Mouse (Mus musculus) erythroblast, embryonic 14.5 days (primary cell): ENCODE data around the gene Gm29666. TPM values are rescaled to one million over a fixed set of nuclear protein-coding genes. Genes with fewer than 3 reads are reported as not detected.
"Not testable (repeated sequence)": the region's sequence is repeated elsewhere in the genome, so short reads cannot be mapped to it uniquely, and the experiment has no call there.

Experiments
- H3K27me3 ChIP-seq: 2 replicates; pipeline ENCODE4 v1.6.1; 2012; ENCODE audit warnings: inconsistent platforms; ENCODE audit not compliant: control insufficient read depth
- H3K36me3 ChIP-seq: 2 replicates; pipeline ENCODE4 v1.6.1; 2012; ENCODE audit warnings: mild to moderate bottlenecking, inconsistent platforms; ENCODE audit not compliant: control insufficient read depth
- H3K4me1 ChIP-seq: 2 replicates; pipeline ENCODE4 v1.6.1; 2012; ENCODE audit warnings: inconsistent platforms; ENCODE audit not compliant: control insufficient read depth
- H3K4me3 ChIP-seq: replicated peaks from 2 replicates; pipeline ENCODE3; 2012; ENCODE audit warnings: moderate library complexity, mild to moderate bottlenecking, inconsistent platforms
- H3K9me3 ChIP-seq: 2 replicates; pipeline ENCODE4 v1.6.1; 2012; ENCODE audit warnings: low read length, inconsistent platforms, mixed read lengths; ENCODE audit not compliant: control insufficient read depth
- GATA1 ChIP-seq: IDR thresholded peaks from 2 replicates; pipeline ENCODE4 v1.6.1; 2012; ENCODE audit warnings: low read length, inconsistent platforms, mixed read lengths
- TAL1 ChIP-seq: IDR thresholded peaks from 3 replicates; pipeline ENCODE4 v1.6.1; 2012; ENCODE audit warnings: low read length, inconsistent platforms, mixed read lengths
- polyA plus RNA-seq: library from polyadenylated mRNA; stranded (reverse); fragments of >175 nt; gene quantifications from 2 replicates; pipeline ENCODE4 v1.2.3, GENCODE M21; 2012

The Gm29666 gene
- polyA plus RNA-seq, 1 experiment: 0.01 TPM

DNA sequence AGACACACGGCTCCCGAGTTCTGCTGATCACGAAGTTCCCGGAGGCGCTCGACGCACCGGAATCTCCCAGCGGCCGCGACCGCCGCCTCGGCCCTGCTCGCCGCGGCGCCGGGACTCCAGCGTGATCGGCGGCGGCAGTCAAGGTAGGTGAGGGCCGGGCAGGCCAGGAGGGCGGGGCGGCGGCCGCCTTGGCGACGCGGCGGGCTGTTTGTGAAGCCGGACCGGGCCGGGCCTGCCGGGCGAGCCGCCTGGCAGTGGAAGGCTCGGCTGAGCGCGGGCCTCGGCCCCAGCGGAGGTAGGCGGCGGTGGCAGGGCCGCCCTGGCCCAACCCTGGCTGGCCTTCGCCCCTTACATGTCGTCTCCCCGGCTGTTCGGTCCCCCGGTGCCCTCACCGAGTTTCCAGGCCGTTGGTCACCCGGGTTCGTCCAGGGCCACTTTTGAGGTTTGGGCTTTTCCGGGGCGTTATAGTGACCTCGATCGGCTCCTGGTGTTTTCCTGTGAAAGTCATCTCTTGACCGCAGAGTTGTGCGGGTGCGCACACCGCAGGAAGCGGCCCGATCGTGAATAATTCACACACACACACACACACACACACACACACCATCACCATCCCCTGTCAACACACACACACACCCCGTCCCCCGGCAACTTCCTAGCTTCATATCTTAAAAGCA is 3.8 kb upstream of the Gm29666 start:
- Histone ChIP-seq H3K4me3 (peak overlapping the region; percentile 100), H3K36me3 (peaks cover 51% of the 10 kb centered on the region), H3K9me3 (no peaks in the 10 kb centered on the region), H3K4me1 (peaks cover 37% of the 10 kb centered on the region), H3K27me3 (no peaks in the 10 kb centered on the region)
- TF ChIP-seq GATA1: no peak
- no peak for TF ChIP-seq TAL1

DNA sequence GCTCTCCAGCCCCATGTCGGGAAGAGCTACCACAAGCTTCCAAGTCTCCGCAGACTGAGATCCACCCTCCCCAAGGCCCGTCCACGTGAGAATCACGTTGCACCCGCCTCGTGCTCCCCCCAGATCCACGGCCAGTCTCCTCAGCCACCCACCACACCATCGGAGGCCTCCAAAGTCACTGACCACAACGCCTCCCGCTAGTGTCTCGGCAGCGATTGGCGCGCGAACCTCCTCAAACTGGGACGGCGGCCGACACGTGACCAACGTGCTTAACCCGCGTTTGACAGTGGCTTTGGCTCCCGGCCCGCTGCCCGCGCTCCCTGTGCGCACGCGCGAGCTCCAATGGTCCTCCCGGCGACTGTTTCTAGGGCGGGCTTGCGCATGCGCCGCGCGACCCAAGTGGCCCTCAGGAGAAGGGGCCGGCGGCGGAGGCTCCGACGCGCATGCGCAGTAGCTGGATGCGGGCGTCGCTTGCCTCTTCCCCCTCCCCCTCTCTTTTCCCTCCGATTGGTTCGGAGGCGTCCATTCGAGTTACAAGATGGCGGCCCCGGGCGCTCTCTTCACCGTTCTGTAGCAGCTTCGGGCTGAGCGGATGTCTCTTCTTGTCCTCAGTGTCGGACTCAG is 3.2 kb upstream of the Gm29666 start, which contains the start of gene Nup50:
Gene Nup50 (plus strand): TSS at position 528 of the 624 bp plus-strand sequence.
- no peak for TF ChIP-seq GATA1
- no peak for TF ChIP-seq TAL1
- peaks cover 37% of the 10 kb centered on the region for H3K4me1 ChIP-seq
- H3K4me3 ChIP-seq: peak within 1 kb of the TSS; percentile 100

DNA sequence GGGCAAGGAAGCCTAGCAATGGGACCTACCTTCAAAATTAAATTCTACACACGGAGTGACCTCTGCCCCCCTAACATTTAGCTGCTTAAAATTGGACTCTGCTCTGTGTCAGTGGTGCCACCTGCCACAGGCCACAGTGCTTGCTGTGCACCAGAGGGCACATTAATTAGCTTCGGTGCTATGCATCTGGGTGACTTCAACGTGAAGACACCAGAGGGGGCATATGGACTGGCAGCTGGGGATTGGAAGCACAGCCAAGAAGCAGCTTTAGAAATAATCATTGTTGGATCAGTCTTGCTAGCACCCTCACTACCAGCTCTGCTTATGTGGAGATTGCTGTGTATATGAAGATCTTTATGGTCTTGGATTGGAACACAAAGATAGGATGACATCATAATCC is 6.6 kb downstream of the Gm29666 start:
- Histone ChIP-seq H3K9me3 (peaks cover 12% of the 10 kb centered on the region), H3K36me3 (peaks cover 47% of the 10 kb centered on the region), H3K4me3 (no peak overlapping the region), H3K27me3 (no peaks in the 10 kb centered on the region), H3K4me1 (no peaks in the 10 kb centered on the region; the same call in 1 of the 2 replicates)
- TF ChIP-seq TAL1 (no peak), GATA1 (no peak)

More for the DNA sequence above, 3.2 kb upstream of the Gm29666 start, which contains the start of gene Nup50:
- Histone ChIP-seq H3K27me3 (no peaks in the 10 kb centered on the region), H3K9me3 (no peaks in the 10 kb centered on the region), H3K36me3 (peaks cover 50% of the 10 kb centered on the region)

- Histone ChIP-seq H3K27me3 (no peaks in the 10 kb centered on the region; the same call in none of the 2 replicates), H3K36me3 (no peaks in the 10 kb centered on the region), H3K4me3 (no peak overlapping the region), H3K4me1 (peaks cover 4% of the 10 kb centered on the region), H3K9me3 (no peaks in the 10 kb centered on the region)
- TF ChIP-seq TAL1 (no peak), GATA1 (no peak)
These were observed 15.9 kb downstream of the Gm29666 start for GRCm38 (mm10) chr15:84903843-84904385.

DNA sequence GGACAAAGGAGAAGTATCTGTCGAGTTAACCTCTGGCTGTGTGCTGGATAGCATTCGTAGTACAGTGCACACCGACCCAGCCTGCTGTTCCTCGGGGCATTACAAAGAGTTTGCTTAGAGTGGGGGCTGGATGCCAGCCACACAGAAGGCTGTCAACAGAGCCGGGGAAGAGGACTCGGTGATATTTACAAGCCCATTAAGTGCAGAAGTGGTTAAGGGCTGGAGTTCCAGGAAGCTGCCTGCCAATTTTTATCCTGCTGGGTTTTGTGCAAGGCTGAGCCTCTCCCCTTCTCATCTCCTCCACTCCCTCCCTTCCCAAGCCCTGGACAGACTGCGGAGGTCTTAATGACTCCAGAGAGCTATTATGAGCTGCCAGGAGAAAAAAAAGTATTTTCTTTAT is 21.8 kb downstream of the Gm29666 start:
- TF ChIP-seq TAL1 (no peak), GATA1 (no peak)
- no peaks in the 10 kb centered on the region for H3K4me1 ChIP-seq
- peaks cover 10% of the 10 kb centered on the region for H3K9me3 ChIP-seq
- no peaks in the 10 kb centered on the region for H3K27me3 ChIP-seq
- H3K4me3 ChIP-seq: no peak overlapping the region
- no peaks in the 10 kb centered on the region for H3K36me3 ChIP-seq

DNA sequence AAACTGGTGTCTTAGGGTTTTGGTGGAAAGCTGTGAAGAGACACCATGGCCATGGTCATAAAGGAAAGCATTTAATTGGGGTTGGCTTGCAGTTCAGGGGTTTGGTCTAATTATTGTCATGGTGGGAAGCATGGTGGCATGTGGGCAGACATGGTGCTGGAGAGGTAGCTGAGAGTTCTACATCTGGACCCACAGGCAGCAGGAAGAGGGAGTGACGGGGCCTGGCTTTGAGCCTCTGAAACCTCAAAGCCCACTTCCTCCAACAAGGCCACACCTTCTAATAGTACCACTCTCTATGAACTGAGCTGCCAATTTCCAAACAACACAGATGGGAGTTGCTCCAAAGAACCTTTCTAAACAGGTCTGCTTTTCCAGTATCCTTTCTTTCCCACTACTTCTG is 23.2 kb downstream of the Gm29666 start:
- TF ChIP-seq TAL1: no peak
- no peak for TF ChIP-seq GATA1
- H3K27me3 ChIP-seq: no peaks in the 10 kb centered on the region

DNA sequence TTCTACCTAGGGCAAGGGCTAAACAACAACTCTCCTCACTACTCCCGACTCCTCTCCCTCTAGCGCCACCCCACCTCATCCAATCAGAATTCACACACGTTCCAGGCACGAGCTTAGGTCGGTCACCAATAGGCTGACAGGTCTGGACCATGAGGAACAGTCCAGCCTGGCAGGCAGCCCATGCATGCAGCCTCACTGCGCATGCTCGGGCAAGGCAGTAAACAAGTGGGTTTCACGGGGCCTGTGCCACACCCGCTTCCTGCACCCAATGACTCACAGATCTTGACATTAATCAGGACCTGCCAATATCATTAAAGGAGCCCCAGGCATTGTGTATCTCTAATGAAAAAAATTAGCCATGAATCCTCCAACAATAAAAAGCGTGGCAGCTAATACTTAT is 23.6 kb downstream of the Gm29666 start:
- not testable (repeated sequence) for H3K27me3 ChIP-seq, H3K4me3 ChIP-seq, H3K4me1 ChIP-seq, H3K36me3 ChIP-seq
- H3K9me3 ChIP-seq: peaks cover 10% of the 10 kb centered on the region

More for the DNA sequence above, 23.2 kb downstream of the Gm29666 start:
- peaks cover 10% of the 10 kb centered on the region for H3K9me3 ChIP-seq
- H3K4me1 ChIP-seq: no peaks in the 10 kb centered on the region
- no peaks in the 10 kb centered on the region for H3K36me3 ChIP-seq
- H3K4me3 ChIP-seq: no peak overlapping the region

DNA sequence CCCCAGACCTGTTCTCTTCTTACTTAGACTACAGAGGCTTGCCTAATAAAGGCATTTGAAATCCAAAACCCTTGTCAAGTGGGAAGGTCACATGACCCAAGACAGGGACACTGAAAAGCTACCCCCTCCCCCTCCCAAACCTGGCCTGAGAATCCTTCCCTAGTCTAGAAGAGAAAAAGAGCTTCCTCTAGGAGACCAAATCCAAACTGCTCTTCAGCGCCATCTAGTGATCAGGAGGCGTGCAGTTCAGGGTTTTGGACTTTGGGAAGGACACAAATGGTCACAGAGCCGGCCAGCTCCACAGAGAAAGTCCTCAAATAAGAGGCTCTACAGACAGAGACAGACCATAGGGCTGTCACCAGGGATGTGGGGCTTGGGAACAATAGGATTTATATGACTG is 28.2 kb downstream of the Gm29666 start:
- Histone ChIP-seq H3K27me3 (no peaks in the 10 kb centered on the region), H3K4me1 (no peaks in the 10 kb centered on the region), H3K36me3 (no peaks in the 10 kb centered on the region), H3K4me3 (no peak overlapping the region), H3K9me3 (peaks cover 10% of the 10 kb centered on the region)
- TF ChIP-seq TAL1 (no peak), GATA1 (no peak)

DNA sequence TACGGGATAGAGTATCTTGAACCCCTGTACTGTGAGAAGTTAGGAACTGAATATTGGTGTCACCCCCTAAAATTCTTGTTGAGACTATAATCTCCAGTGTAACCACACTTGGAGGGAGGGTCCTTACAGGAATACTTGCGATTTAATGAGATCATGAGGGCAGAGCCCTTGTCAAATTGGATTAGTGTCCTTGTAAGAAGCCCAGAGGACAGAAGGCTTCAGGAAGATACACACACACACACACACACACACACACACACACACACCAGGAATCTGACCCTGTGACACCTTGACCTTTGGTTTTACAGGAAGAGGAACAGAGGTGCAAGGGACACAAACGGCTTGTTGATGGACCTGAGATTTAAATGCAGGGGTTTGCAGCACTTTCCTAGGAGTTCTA is 28.6 kb downstream of the Gm29666 start:
- Histone ChIP-seq H3K9me3 (peaks cover 10% of the 10 kb centered on the region), H3K27me3 (no peaks in the 10 kb centered on the region), H3K4me3 (no peak overlapping the region), H3K36me3 (no peaks in the 10 kb centered on the region), H3K4me1 (no peaks in the 10 kb centered on the region)
- TF ChIP-seq TAL1: no peak
- no peak for TF ChIP-seq GATA1
